Mouse (Mus musculus) liver (tissue): ENCODE measurements around the gene Dnajb3.
"Not testable (repeated sequence)": the region's sequence is repeated elsewhere in the genome, so short reads cannot be mapped to it uniquely, and the experiment has no call there.

ENCODE experiments used
- DNase-seq: peaks from one replicate; pipeline ENCODE4 v3.0.0-alpha.2; 2020; ENCODE audit warnings: mixed read lengths

The Dnajb3 gene

GRCm38 (mm10) chr1:88214462-88214952, 8.9 kb upstream of the Dnajb3 start:
- DNase-seq: no peak

- peak; percentile 14 for DNase-seq
Measured at GRCm38 (mm10) chr1:88213766-88214461, 8.3 kb upstream of the Dnajb3 start.

GRCm38 (mm10) chr1:88213061-88213460, 7.5 kb upstream of the Dnajb3 start:
- DNase-seq: no peak

- DNase-seq: no peak
Measured at GRCm38 (mm10) chr1:88212341-88213045, 6.9 kb upstream of the Dnajb3 start.

GRCm38 (mm10) chr1:88211812-88212211, 6.2 kb upstream of the Dnajb3 start, which contains the start of gene Ugt1a1:
TSS of gene Ugt1a1 (plus strand) at chr1:88211959.
- DNase-seq: peak; percentile 14

- peak; percentile 71 for DNase-seq
Measured at GRCm38 (mm10) chr1:88206843-88207479, 1.4 kb upstream of the Dnajb3 start.

GRCm38 (mm10) chr1:88200456-88200855, 5.1 kb downstream of the Dnajb3 start, which contains the start of gene Ugt1a2:
TSS of gene Ugt1a2 (plus strand) at chr1:88200601.
- DNase-seq: no peak

GRCm38 (mm10) chr1:88199996-88200395, 5.6 kb downstream of the Dnajb3 start:
- no peak for DNase-seq

GRCm38 (mm10) chr1:88197443-88197842, 8.1 kb downstream of the Dnajb3 start:
- DNase-seq: no peak

GRCm38 (mm10) chr1:88195687-88196086, 9.9 kb downstream of the Dnajb3 start:
- DNase-seq: no peak

- no peak for DNase-seq
Measured at GRCm38 (mm10) chr1:88192136-88192535, 13.4 kb downstream of the Dnajb3 start.

- no peak for DNase-seq
Measured at GRCm38 (mm10) chr1:88186325-88186935, 19.2 kb downstream of the Dnajb3 start.

- DNase-seq: no peak
Measured at GRCm38 (mm10) chr1:88179657-88180056, 25.9 kb downstream of the Dnajb3 start.

DNA sequence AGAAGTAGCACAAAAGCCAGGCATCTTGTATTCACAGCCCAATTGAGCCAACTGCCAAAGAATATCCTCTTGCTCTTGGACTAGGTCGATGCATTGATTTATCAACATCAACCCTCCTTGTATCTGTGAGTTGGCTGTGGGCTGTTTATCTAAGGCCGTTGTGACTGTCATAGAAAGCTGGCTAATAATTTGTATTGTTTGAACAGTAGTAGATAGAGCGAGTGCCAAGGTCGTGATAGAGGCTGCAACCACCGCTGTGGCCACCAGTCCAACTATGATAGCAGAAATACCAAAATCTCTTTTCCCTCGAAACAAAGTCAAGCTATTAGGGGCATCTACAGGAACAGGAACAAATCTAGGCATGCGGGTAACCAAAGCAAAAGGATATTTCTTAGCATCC, 33.4 kb downstream of the Dnajb3 start:
- DNase-seq: not testable (repeated sequence)

DNA sequence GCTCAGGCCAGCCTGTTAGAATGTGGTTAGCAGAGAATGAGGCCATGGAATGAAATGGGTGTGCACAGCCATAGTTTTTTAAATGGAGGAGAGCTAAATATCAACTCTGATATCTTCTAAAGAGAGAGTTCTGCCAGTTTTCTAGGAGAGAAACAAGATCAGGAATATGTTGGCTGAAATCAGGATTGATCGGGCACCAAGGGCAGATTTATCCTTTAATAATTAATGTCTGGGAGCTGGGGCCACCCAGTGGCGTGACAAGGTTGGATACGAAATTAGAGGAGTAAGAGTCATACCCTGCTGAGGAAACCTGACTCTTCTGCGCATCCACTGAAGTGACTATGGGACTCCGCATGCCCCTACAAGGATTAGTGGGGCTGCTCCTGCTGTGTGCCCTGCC, 39.9 kb downstream of the Dnajb3 start, which contains the start of gene Ugt1a5:
Ugt1a5 (plus strand) TSS at position 302 of the 400 bp plus-strand sequence.
- DNase-seq: no peak

DNA sequence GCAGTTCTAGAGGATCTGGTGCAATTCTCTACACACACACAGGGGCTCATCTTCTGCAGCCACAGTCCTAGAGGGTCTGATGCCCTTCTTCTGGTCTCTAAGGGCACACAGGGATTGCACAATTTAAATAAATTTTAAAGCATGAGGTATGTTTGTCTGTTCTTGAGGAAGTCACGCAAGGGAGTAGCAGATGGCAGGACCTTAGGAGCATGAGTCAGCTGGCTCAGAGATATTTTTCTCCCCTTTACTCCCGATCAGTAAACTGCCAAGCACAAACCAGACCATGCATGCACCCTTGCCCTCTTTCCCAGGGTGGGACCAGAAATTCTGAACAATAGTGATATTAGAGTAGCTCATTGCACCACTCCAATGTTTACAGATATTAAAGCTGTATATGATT, 47.2 kb downstream of the Dnajb3 start:
- DNase-seq: no peak
